Mouse (Mus musculus) small intestine, adult 2 months (tissue): ENCODE results near the gene Nod1.

Experiments used
- CTCF ChIP-seq: fragments of 200-500 bp; IDR thresholded peaks from 2 replicates; pipeline ENCODE4 v1.5.1; 2012; ENCODE audit warnings: low read depth, mild to moderate bottlenecking, control low read depth, inconsistent platforms, low read length, moderate library complexity, mixed read lengths; ENCODE audit not compliant: insufficient replicate concordance, insufficient read length; ENCODE audit errors: extremely low read depth
- POLR2A ChIP-seq: fragments of 200-500 bp; IDR thresholded peaks from 2 replicates; pipeline ENCODE4 v1.6.1; 2012; ENCODE audit warnings: low read depth, mild to moderate bottlenecking, control low read depth, inconsistent platforms, low read length, moderate library complexity

DNA sequence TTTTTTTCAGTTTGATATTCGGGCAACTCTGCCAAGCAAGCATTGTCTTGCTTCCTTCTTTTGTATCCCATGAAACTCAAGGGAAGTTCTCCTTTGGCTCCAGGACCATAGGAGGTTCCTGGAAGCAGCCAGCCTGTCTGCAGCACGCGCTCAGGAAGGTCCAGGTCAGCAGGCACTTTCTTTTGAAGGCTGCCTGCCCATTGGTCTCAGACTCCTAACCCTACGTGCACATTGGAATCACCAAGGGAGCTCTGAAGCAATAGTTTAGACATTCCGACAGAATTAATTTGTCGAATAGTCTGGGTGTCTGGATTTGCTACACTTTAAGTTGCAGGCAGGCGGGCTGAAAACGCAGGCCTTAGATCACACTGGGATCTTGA lies 691 bp downstream of the Nod1 start:
- TF ChIP-seq CTCF (no peak), POLR2A (no peak)
